Mouse (Mus musculus) midbrain, embryonic 16.5 days (tissue): ENCODE data around the gene Cdiptos. TPM values are rescaled to one million over a fixed set of nuclear protein-coding genes. Genes with fewer than 3 reads are reported as not detected.

Experiments used
- ATAC-seq: fragments of 200-750 bp; cut with Nextera tagmentation; 2 replicates; pipeline ENCODE4 v1.8.0; 2017; ENCODE audit warnings: moderate TSS enrichment
- H3K27ac ChIP-seq: fragments of 300-500 bp; sonication (generic); 2 replicates; pipeline ENCODE4 v1.5.1; 2014; ENCODE audit warnings: mild to moderate bottlenecking, low read length, mixed read lengths
- H3K27me3 ChIP-seq: fragments of 300-500 bp; sonication (generic); 2 replicates; pipeline ENCODE4 v1.6.1; 2014; ENCODE audit warnings: low read depth, low read length, mixed read lengths; ENCODE audit not compliant: control insufficient read depth, insufficient read depth
- H3K36me3 ChIP-seq: fragments of 300-500 bp; sonication (generic); 2 replicates; pipeline ENCODE4 v1.6.1; 2014; ENCODE audit warnings: mild to moderate bottlenecking, low read length, moderate library complexity, mixed read lengths; ENCODE audit not compliant: control insufficient read depth, insufficient read depth
- H3K4me1 ChIP-seq: fragments of 300-500 bp; sonication (generic); 2 replicates; pipeline ENCODE4 v1.6.1; 2014; ENCODE audit warnings: mild to moderate bottlenecking, low read length, mixed read lengths; ENCODE audit not compliant: control insufficient read depth, insufficient read depth
- H3K4me2 ChIP-seq: fragments of 300-500 bp; sonication (generic); 2 replicates; pipeline ENCODE4 v1.6.1; 2014; ENCODE audit warnings: mild to moderate bottlenecking, low read length, mixed read lengths
- H3K4me3 ChIP-seq: fragments of 300-500 bp; sonication (generic); 2 replicates; pipeline ENCODE4 v1.5.1; 2014; ENCODE audit warnings: low read depth, mild to moderate bottlenecking, low read length, moderate library complexity, mixed read lengths
- H3K9ac ChIP-seq: fragments of 300-500 bp; sonication (generic); 2 replicates; pipeline ENCODE4 v1.6.1; 2014; ENCODE audit warnings: low read depth, low read length, mixed read lengths
- H3K9me3 ChIP-seq: fragments of 300-500 bp; sonication (generic); replicated peaks from 2 replicates; pipeline ENCODE4 v1.6.1; 2014; ENCODE audit warnings: mild to moderate bottlenecking, low read length, mixed read lengths; ENCODE audit not compliant: control insufficient read depth, poor library complexity, severe bottlenecking
- WGBS: fragments of 180-500 bp; shearing (Covaris S2); extraction: QIAGEN DNeasy Blood & Tissue Kit; methylation state at CpG from one replicate; pipeline ENCODE4 v1.1.7; 2014; 5-methylcytosine and 5-hydroxymethylcytosine counted together
- polyA plus RNA-seq: library from polyadenylated mRNA; unstranded; fragments of >200 nt; fragmentation: Nextera tagmentation; extraction: Ambion mirVana; gene quantifications from 2 replicates; pipeline ENCODE4 v1.2.1, GENCODE M21; 2015

Cdiptos gene
- polyA plus RNA-seq, 1 experiment from 2014 or later: 0.69 TPM

DNA sequence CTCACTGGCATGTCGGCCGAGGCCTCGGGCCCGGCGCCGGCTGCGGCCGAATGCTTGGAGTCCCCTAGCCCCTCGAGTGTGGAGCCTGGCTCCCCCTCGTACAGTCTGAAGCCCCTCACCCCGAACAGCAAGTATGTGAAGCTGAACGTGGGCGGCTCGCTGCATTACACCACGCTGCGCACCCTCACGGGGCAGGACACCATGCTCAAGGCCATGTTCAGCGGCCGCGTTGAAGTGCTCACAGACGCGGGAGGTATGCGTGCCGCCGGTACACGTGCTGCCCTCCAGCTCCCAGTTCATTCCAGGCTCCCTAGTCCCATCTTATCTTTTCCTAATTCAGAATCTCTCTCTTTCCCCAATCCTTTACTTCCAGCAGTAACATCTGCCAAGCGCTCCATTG lies 46.9 kb downstream of the Cdiptos start:
- ATAC-seq: peak; percentile 85
- H3K36me3 ChIP-seq: peaks cover 3% of the 10 kb centered on the region; the same call in 1 of the 2 replicates
- H3K4me1 ChIP-seq: peaks cover 11% of the 10 kb centered on the region
- H3K27me3 ChIP-seq: no peaks in the 10 kb centered on the region
- H3K9ac ChIP-seq: peak overlapping the region; percentile 77
- peak overlapping the region; percentile 78 for H3K4me2 ChIP-seq
- WGBS: under 1% methylated on average over 27 of the region's 27 CpGs
- no peaks in the 10 kb centered on the region for H3K9me3 ChIP-seq
- peak overlapping the region; percentile 75 for H3K27ac ChIP-seq
- peak overlapping the region; percentile 61 for H3K4me3 ChIP-seq

DNA sequence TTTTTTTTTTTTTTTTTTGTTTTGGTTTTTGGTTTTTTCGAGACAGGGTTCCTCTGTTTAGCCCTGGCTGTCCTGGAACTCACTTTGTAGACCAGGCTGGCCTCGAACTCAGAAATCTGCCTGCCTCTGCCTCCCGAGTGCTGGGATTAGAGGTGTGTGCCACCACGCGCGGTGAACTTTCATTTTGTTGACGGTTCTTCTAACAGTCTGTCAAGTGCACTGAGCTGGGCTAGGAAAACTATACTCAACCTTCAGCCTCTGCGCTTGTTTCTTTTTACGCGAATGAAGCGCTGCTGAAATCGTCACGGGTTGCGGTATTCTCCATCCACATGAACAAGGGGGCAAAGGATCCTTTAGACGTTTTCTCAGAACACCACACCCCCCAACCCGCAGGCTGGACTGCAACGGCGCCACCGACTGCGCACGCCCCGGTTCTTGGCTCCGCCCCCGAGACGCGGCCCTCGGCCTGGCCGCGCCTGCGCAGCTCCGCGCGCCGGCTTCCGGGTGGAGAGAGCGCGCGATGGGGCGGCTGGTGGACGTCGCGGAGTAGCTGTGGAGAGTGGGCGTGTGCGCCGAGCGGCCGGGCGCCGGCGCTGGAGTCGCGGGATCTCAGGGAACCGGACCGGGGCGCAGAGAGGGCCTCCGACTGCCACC lies 47.4 kb downstream of the Cdiptos start, which contains the start of gene Kctd13:
Gene Kctd13, plus strand, starts transcription at position 496 of the 654 bp plus-strand sequence.
- H3K9me3 ChIP-seq: no peaks in the 10 kb centered on the region
- H3K27me3 ChIP-seq: no peaks in the 10 kb centered on the region
- H3K36me3 ChIP-seq: peaks cover 2% of the 10 kb centered on the region; the same call in 1 of the 2 replicates
- peak; percentile 97 for ATAC-seq
- WGBS: 3% methylated on average over 55 of the region's 56 CpGs
- peak within 1 kb of the TSS; percentile 61 for H3K4me3 ChIP-seq
- H3K4me2 ChIP-seq: peak within 1 kb of the TSS; percentile 78
- peak within 1 kb of the TSS; percentile 75 for H3K27ac ChIP-seq
- H3K9ac ChIP-seq: peak within 1 kb of the TSS; percentile 77
- H3K4me1 ChIP-seq: peaks cover 11% of the 10 kb centered on the region

DNA sequence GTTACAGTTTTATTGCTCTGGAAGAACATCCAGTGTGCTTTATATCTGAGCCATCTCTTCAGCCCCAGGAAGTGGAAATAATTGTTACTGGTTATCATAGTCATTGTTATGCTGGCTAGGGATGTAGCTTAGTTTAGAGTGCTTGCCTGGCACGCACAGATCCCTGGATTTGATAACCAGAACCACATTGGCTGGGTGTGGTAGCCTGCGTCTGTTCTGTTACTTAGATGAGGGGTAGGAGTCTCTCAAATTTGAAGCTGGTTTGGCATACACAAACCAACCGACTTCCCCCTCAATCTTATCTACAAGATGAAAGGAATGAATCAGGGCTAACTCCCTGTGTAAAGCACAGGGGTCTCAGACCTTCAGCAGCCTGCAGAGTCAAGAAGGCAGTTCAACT lies 49.6 kb downstream of the Cdiptos start:
- ATAC-seq: no peak
- Histone ChIP-seq H3K4me2 (no peak overlapping the region), H3K27me3 (no peaks in the 10 kb centered on the region), H3K4me3 (no peak overlapping the region), H3K36me3 (no peaks in the 10 kb centered on the region), H3K4me1 (peaks cover 11% of the 10 kb centered on the region), H3K27ac (no peak overlapping the region), H3K9me3 (no peaks in the 10 kb centered on the region), H3K9ac (no peak overlapping the region)
- 70% methylated on average over 3 of the region's 3 CpGs for WGBS

DNA sequence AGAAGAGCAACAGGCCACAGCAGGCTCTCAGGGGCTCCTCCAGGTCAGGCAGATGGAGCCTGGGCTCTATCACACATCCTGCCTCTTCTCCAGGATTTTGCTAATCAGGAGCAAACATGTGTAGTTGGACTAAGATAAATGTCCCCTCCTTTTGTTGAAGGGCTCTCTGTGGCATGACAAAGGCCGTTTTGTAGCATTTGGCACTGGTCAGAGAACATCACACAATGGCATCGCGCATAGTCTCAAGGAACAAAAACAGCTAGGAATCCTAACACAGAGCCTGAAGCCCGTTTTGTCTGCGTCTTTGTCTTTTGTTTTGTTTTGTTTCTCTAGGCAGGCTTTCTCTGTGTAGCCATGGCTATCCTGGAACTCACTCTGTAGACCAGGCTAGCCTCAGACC lies 51.9 kb downstream of the Cdiptos start:
- H3K9ac ChIP-seq: no peak overlapping the region
- WGBS: 46% methylated on average over 5 of the region's 5 CpGs
- H3K36me3 ChIP-seq: no peaks in the 10 kb centered on the region
- no peaks in the 10 kb centered on the region for H3K4me1 ChIP-seq
- no peaks in the 10 kb centered on the region for H3K9me3 ChIP-seq
- H3K4me2 ChIP-seq: no peak overlapping the region
- H3K27ac ChIP-seq: no peak overlapping the region
- ATAC-seq: no peak
- no peaks in the 10 kb centered on the region for H3K27me3 ChIP-seq
- H3K4me3 ChIP-seq: no peak overlapping the region

DNA sequence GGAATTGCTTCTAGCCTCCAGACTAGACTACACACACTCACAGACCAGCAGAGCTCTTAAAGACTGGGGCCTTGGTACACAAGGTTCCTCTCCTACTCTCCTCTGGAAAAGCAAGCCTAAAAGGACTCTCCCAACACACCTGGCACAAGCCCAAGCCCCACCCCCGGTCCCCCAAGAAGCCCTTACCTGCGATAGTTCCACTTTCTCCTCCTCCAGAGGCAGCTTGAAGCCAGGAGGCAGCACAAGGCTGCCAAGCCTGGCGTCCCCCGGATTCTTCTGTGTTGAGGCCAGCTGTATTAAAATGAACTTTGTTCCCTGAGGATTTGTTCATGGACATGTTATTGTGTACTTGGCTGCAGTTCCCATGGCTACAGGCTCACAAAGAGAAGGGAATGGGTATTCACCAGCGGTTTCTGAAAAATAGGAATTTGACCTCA lies 53.3 kb downstream of the Cdiptos start, which contains the start of gene Tmem219:
Gene Tmem219, minus strand, starts transcription at position 294 of the 437 bp plus-strand sequence.
- WGBS: 9% methylated on average over 5 of the region's 5 CpGs
- no peak within 1 kb of the TSS for H3K4me3 ChIP-seq

More for the DNA sequence above, 53.3 kb downstream of the Cdiptos start, which contains the start of gene Tmem219:
- Histone ChIP-seq H3K4me2 (peak within 1 kb of the TSS; percentile 10; the same call in 1 of the 2 replicates), H3K27me3 (no peaks in the 10 kb centered on the region), H3K27ac (0 out of 2 replicates have a peak within 1 kb of the TSS, but pooled peaks have one; percentile 24), H3K9me3 (no peaks in the 10 kb centered on the region), H3K36me3 (no peaks in the 10 kb centered on the region), H3K4me1 (no peaks in the 10 kb centered on the region), H3K9ac (peak within 1 kb of the TSS; percentile 5; the same call in 1 of the 2 replicates)
- no peak for ATAC-seq

Other genes starting within 250 kb of the Cdiptos start
- 111 and 112 TPM in 2 replicates for gene Mapk3, start 216.5 kb downstream of the Cdiptos start, polyA plus RNA-seq
- gene Gdpd3, start 209.8 kb downstream of the Cdiptos start, polyA plus RNA-seq: 0.95 and 1.5 TPM in 2 replicates
- 162 and 191 TPM in 2 replicates for gene Ypel3, start 199.1 kb downstream of the Cdiptos start, polyA plus RNA-seq
- gene Tbx6, start 194.6 kb downstream of the Cdiptos start, polyA plus RNA-seq: 0.51 and 0.64 TPM in 2 replicates
- 155 and 182 TPM in 2 replicates for gene Ppp4c, start 183.6 kb downstream of the Cdiptos start, polyA plus RNA-seq
- 55.0 and 61.1 TPM in 2 replicates for gene Fam57b, start 178.4 kb downstream of the Cdiptos start, polyA plus RNA-seq
- gene 4930451I11Rik, start 144.5 kb downstream of the Cdiptos start, polyA plus RNA-seq: not detected in 2 replicates
- 24.2 and 35.8 TPM in 2 replicates for gene Doc2a, start 128.7 kb downstream of the Cdiptos start, polyA plus RNA-seq
- gene Hirip3, start 114.1 kb downstream of the Cdiptos start, polyA plus RNA-seq: 19.8 and 20.0 TPM in 2 replicates
- gene Ino80e, start 113.7 kb downstream of the Cdiptos start, polyA plus RNA-seq: 94.6 and 98.3 TPM in 2 replicates
- 64.8 and 66.7 TPM in 2 replicates for gene Taok2, start 91.4 kb downstream of the Cdiptos start, polyA plus RNA-seq
- 33.2 and 34.0 TPM in 2 replicates for gene Tmem219, start 53.2 kb downstream of the Cdiptos start, polyA plus RNA-seq
- gene Kctd13, start 47.2 kb downstream of the Cdiptos start, polyA plus RNA-seq: 135 and 140 TPM in 2 replicates
- 10.4 TPM in 2 replicates for gene Asphd1, start 26.5 kb downstream of the Cdiptos start, polyA plus RNA-seq
- gene Sez6l2, start 25.5 kb downstream of the Cdiptos start, polyA plus RNA-seq: 44.6 and 50.2 TPM in 2 replicates
- 132 and 141 TPM in 2 replicates for gene Cdipt, start 184 bp downstream of the Cdiptos start, polyA plus RNA-seq
- gene Mvp, start 38.5 kb upstream of the Cdiptos start, polyA plus RNA-seq: 2.9 and 3.2 TPM in 2 replicates
- gene Pagr1b, start 40.4 kb upstream of the Cdiptos start, polyA plus RNA-seq: 0.50 TPM in 1 of 2 replicates, not detected in the other
- gene Pagr1a, start 41.3 kb upstream of the Cdiptos start, polyA plus RNA-seq: 33.8 and 62.5 TPM in 2 replicates
- gene Gm42742, start 45.0 kb upstream of the Cdiptos start, polyA plus RNA-seq: 30.9 and 61.5 TPM in 2 replicates
- gene Prrt2, start 45.1 kb upstream of the Cdiptos start, polyA plus RNA-seq: 40.9 and 63.3 TPM in 2 replicates
- gene Maz, start 50.9 kb upstream of the Cdiptos start, polyA plus RNA-seq: 46.7 and 51.5 TPM in 2 replicates
- gene Kif22, start 66.4 kb upstream of the Cdiptos start, polyA plus RNA-seq: 16.6 and 17.6 TPM in 2 replicates
- gene Zg16, start 111.2 kb upstream of the Cdiptos start, polyA plus RNA-seq: not detected in 2 replicates
- 1.7 and 2.5 TPM in 2 replicates for gene AI467606, start 115.3 kb upstream of the Cdiptos start, polyA plus RNA-seq
- 0.68 and 0.77 TPM in 2 replicates for gene Qprt, start 146.1 kb upstream of the Cdiptos start, polyA plus RNA-seq
- gene Spn, start 161.7 kb upstream of the Cdiptos start, polyA plus RNA-seq: 0.05 TPM in 1 of 2 replicates, not detected in the other
- 76.1 and 85.7 TPM in 2 replicates for gene Cd2bp2, start 220.0 kb upstream of the Cdiptos start, polyA plus RNA-seq
- 30.7 and 31.2 TPM in 2 replicates for gene Tbc1d10b, start 232.4 kb upstream of the Cdiptos start, polyA plus RNA-seq
- gene Mylpf, start 232.8 kb upstream of the Cdiptos start, polyA plus RNA-seq: 2.8 and 4.8 TPM in 2 replicates